Mouse (Mus musculus) embryonic facial prominence, embryonic 11.5 days (tissue): Measurements from ENCODE around the gene Pfdn5. TPM values are rescaled to one million over a fixed set of nuclear protein-coding genes. Genes with fewer than 3 reads are reported as not detected.
"Not testable (repeated sequence)": the region's sequence is repeated elsewhere in the genome, so short reads cannot be mapped to it uniquely, and the experiment has no call there.

Source experiments
- ATAC-seq: fragments of 200-750 bp; cut with Nextera tagmentation; replicated peaks from 2 replicates; pipeline ENCODE4 v1.8.0; 2017; ENCODE audit warnings: low read depth; ENCODE audit not compliant: insufficient number of reproducible peaks, low FRiP score, low TSS enrichment
- DNase-seq: peaks from one replicate; pipeline ENCODE4 v3.0.0-alpha.2; 2015; ENCODE audit warnings: low spot score
- H3K27ac ChIP-seq: fragments of 300-500 bp; sonication (generic); replicated peaks from 2 replicates; pipeline ENCODE4 v1.5.1; 2014; ENCODE audit warnings: mild to moderate bottlenecking, low read depth, low read length, control low read depth
- H3K27me3 ChIP-seq: fragments of 300-500 bp; sonication (generic); 2 replicates; pipeline ENCODE4 v1.6.1; 2014; ENCODE audit warnings: mild to moderate bottlenecking, low read length, moderate library complexity, mixed read lengths; ENCODE audit not compliant: control insufficient read depth, insufficient read depth
- H3K36me3 ChIP-seq: fragments of 300-500 bp; sonication (generic); replicated peaks from 2 replicates; pipeline ENCODE4 v1.6.1; 2014; ENCODE audit warnings: low read depth, mild to moderate bottlenecking, low read length, moderate library complexity, mixed read lengths; ENCODE audit not compliant: control insufficient read depth, insufficient read depth
- H3K4me1 ChIP-seq: fragments of 300-500 bp; sonication (generic); 2 replicates; pipeline ENCODE4 v1.6.1; 2014; ENCODE audit warnings: low read length, mixed read lengths; ENCODE audit not compliant: control insufficient read depth, insufficient read depth
- H3K4me2 ChIP-seq: fragments of 300-500 bp; sonication (generic); 2 replicates; pipeline ENCODE4 v1.6.1; 2014; ENCODE audit warnings: low read depth, mild to moderate bottlenecking, control low read depth, low read length, moderate library complexity
- H3K4me3 ChIP-seq: fragments of 300-500 bp; sonication (generic); 2 replicates; pipeline ENCODE4 v1.5.1; 2014; ENCODE audit warnings: low read depth, low read length, control low read depth
- H3K9ac ChIP-seq: fragments of 300-500 bp; sonication (generic); replicated peaks from 2 replicates; pipeline ENCODE4 v1.6.1; 2014; ENCODE audit warnings: mild to moderate bottlenecking, control low read depth, low read length
- H3K9me3 ChIP-seq: fragments of 300-500 bp; sonication (generic); replicated peaks from 2 replicates; pipeline ENCODE4 v1.6.1; 2016; ENCODE audit warnings: mild to moderate bottlenecking, low read length, inconsistent platforms, mixed read lengths; ENCODE audit not compliant: control insufficient read depth
- WGBS: fragments of 180-500 bp; shearing (Covaris S2); extraction: QIAGEN DNeasy Blood & Tissue Kit; methylation state at CpG from one replicate; pipeline ENCODE4 v1.1.7; 2014; 5-methylcytosine and 5-hydroxymethylcytosine counted together
- polyA plus RNA-seq: library from polyadenylated mRNA; unstranded; fragments of >200 nt; fragmentation: Nextera tagmentation; extraction: Ambion mirVana; gene quantifications from 2 replicates; pipeline ENCODE4 v1.2.1, GENCODE M21; 2014

Pfdn5 gene
- polyA plus RNA-seq, 1 experiment from 2014 or later = 453 TPM

GRCm38 (mm10) chr15:102315292-102315691 lies 10.6 kb upstream of the Pfdn5 start:
- 92% methylated on average over 8 of the region's 8 CpGs for WGBS
- no peak for ATAC-seq
- no peak overlapping the region for H3K9ac ChIP-seq
- no peak overlapping the region for H3K4me2 ChIP-seq
- H3K9me3 ChIP-seq = no peaks in the 10 kb centered on the region
- H3K27me3 ChIP-seq = no peaks in the 10 kb centered on the region
- no peak for DNase-seq
- H3K4me3 ChIP-seq = no peak overlapping the region
- peaks cover 18% of the 10 kb centered on the region for H3K36me3 ChIP-seq
- no peaks in the 10 kb centered on the region for H3K4me1 ChIP-seq
- no peak overlapping the region for H3K27ac ChIP-seq

DNA sequence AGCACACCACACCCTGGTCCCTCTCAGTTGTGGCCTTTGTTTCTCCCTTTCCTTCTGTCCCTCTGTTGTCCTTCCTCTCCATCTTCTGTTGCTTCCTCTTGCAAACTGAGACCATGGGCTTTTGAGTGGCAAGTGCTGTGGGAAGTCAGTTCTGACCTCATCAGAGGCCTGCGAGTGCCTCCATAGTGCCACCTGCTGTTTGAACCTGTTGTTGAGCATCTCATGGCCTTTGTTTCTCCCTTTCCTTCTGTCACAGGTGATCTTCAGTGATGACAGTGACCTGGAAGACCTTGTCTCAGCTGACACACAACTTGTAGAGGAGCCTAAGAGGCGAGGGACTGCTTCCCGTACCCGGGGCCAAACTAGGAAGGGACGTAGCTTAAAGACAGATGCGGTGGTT lies 9.7 kb upstream of the Pfdn5 start:
- Histone ChIP-seq H3K4me1 (no peaks in the 10 kb centered on the region), H3K27me3 (no peaks in the 10 kb centered on the region), H3K9ac (no peak overlapping the region), H3K4me2 (no peak overlapping the region), H3K27ac (no peak overlapping the region), H3K36me3 (peaks cover 18% of the 10 kb centered on the region), H3K9me3 (no peaks in the 10 kb centered on the region), H3K4me3 (no peak overlapping the region)
- no peak for ATAC-seq
- peak; percentile 69 for DNase-seq
- 88% methylated on average over 6 of the region's 6 CpGs for WGBS

- no peak overlapping the region for H3K27ac ChIP-seq
These were observed 1.1 kb upstream of the Pfdn5 start for GRCm38 (mm10) chr15:102324654-102325473.

GRCm38 (mm10) chr15:102326892-102327291 lies 976 bp downstream of the Pfdn5 start:
- DNase-seq (no peak), ATAC-seq (no peak)
- Histone ChIP-seq H3K27ac (0 out of 2 replicates have a peak overlapping the region, but pooled peaks have one; percentile 43), H3K9ac (peak overlapping the region; percentile 84), H3K9me3 (no peaks in the 10 kb centered on the region), H3K4me3 (peak overlapping the region; percentile 74), H3K4me1 (peaks cover 3% of the 10 kb centered on the region; the same call in 1 of the 2 replicates), H3K4me2 (peak overlapping the region; percentile 74), H3K36me3 (peaks cover 3% of the 10 kb centered on the region), H3K27me3 (no peaks in the 10 kb centered on the region)
- WGBS = 68% methylated on average over 8 of the region's 8 CpGs

More at GRCm38 (mm10) chr15:102324654-102325473, 1.1 kb upstream of the Pfdn5 start:
- Histone ChIP-seq H3K4me2 (no peak overlapping the region), H3K4me3 (no peak overlapping the region), H3K9me3 (no peaks in the 10 kb centered on the region), H3K9ac (no peak overlapping the region), H3K4me1 (no peaks in the 10 kb centered on the region), H3K36me3 (peaks cover 3% of the 10 kb centered on the region), H3K27me3 (no peaks in the 10 kb centered on the region)
- DNase-seq = no peak
- ATAC-seq = no peak
- WGBS = 77% methylated on average over 12 of the region's 12 CpGs

DNA sequence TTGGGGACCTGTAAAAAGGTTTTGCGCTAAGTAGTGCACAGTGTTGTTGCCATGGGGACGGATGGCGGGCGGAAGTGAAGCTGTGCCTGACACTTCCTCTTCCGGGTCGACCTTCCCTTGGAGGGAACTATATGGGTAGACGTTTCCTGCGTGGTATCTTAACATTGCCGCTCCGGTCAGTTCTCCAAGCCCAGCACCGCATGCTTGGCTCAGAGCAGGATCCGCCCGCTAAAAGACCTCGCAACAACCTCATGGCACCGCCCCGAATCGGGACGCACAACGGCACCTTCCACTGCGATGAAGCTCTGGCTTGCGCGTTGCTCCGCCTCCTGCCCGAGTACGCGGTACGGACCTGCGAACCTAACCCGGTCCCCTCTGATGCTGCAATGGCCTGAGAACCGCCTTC lies 5.7 kb downstream of the Pfdn5 start, which contains the start of gene Myg1:
TSS of gene Myg1 (plus strand) at position 100 of the 406 bp plus-strand sequence.
- Histone ChIP-seq H3K9me3 (no peaks in the 10 kb centered on the region), H3K4me2 (peak within 1 kb of the TSS; percentile 76), H3K27me3 (no peaks in the 10 kb centered on the region), H3K9ac (peak within 1 kb of the TSS; percentile 80), H3K4me1 (peaks cover 8% of the 10 kb centered on the region), H3K4me3 (peak within 1 kb of the TSS; percentile 81), H3K36me3 (peaks cover 8% of the 10 kb centered on the region), H3K27ac (peak within 1 kb of the TSS; percentile 69; the same call in 1 of the 2 replicates)
- ATAC-seq = peak; percentile 92
- peak; percentile 95 for DNase-seq
- WGBS = under 1% methylated on average over 30 of the region's 30 CpGs

GRCm38 (mm10) chr15:102335254-102335653 lies 9.3 kb downstream of the Pfdn5 start:
- H3K4me2 ChIP-seq = no peak overlapping the region
- H3K4me3 ChIP-seq = no peak overlapping the region
- no peak overlapping the region for H3K9ac ChIP-seq
- no peak overlapping the region for H3K27ac ChIP-seq
- H3K27me3 ChIP-seq = no peaks in the 10 kb centered on the region
- no peaks in the 10 kb centered on the region for H3K9me3 ChIP-seq
- DNase-seq = no peak
- peaks cover 8% of the 10 kb centered on the region for H3K4me1 ChIP-seq
- ATAC-seq = no peak
- H3K36me3 ChIP-seq = peaks cover 24% of the 10 kb centered on the region
- WGBS = 84% methylated on average over 8 of the region's 8 CpGs

- not testable (repeated sequence) for H3K4me2 ChIP-seq, H3K4me3 ChIP-seq, H3K4me1 ChIP-seq, H3K27ac ChIP-seq, ATAC-seq, H3K9me3 ChIP-seq, H3K27me3 ChIP-seq, H3K9ac ChIP-seq
- peaks cover 24% of the 10 kb centered on the region for H3K36me3 ChIP-seq
- WGBS = 90% methylated on average over 5 of the region's 5 CpGs
- peak; percentile 46 for DNase-seq
These were observed 10.0 kb downstream of the Pfdn5 start for GRCm38 (mm10) chr15:102335925-102336324.

- Histone ChIP-seq H3K4me1 (peaks cover 5% of the 10 kb centered on the region; the same call in 1 of the 2 replicates), H3K9ac (no peak overlapping the region), H3K27me3 (no peaks in the 10 kb centered on the region), H3K27ac (no peak overlapping the region), H3K4me2 (no peak overlapping the region), H3K4me3 (no peak overlapping the region), H3K36me3 (peaks cover 24% of the 10 kb centered on the region), H3K9me3 (no peaks in the 10 kb centered on the region)
- DNase-seq (no peak), ATAC-seq (no peak)
- 86% methylated on average over 4 of the region's 4 CpGs for WGBS
These were observed 11.0 kb downstream of the Pfdn5 start for GRCm38 (mm10) chr15:102336946-102337345.
